Mouse (Mus musculus) kidney, adult 2 months (tissue): ENCODE measurements around the gene Hand2.

Experiments used
- CTCF ChIP-seq: fragments of 200-500 bp; conservative IDR thresholded peaks from 2 replicates; pipeline ENCODE4 v1.5.1; 2011; ENCODE audit warnings: low read depth, mild to moderate bottlenecking, control low read depth, low read length, moderate library complexity, mixed read lengths; ENCODE audit not compliant: insufficient read depth, insufficient read length
- POLR2A ChIP-seq: fragments of 200-500 bp; IDR thresholded peaks from one replicate; pipeline ENCODE4 v1.6.1; 2011; ENCODE audit warnings: low read depth, low read length, control low read depth

GRCm38 (mm10) chr8:57362881-57363280 is 42.1 kb downstream of the Hand2 start:
- TF ChIP-seq POLR2A: no peak
- no peak for TF ChIP-seq CTCF
